Mouse (Mus musculus) olfactory bulb, adult 2 months (tissue): ENCODE results near the gene Tubgcp3.

ENCODE experiments used
- CTCF ChIP-seq: fragments of 200-500 bp; IDR thresholded peaks from 2 replicates; pipeline ENCODE4 v1.5.1; 2012; ENCODE audit warnings: low read depth, mild to moderate bottlenecking, low read length, moderate library complexity; ENCODE audit not compliant: insufficient read depth
- POLR2A ChIP-seq: fragments of 200-500 bp; IDR thresholded peaks from 2 replicates; pipeline ENCODE4 v1.6.1; 2012; ENCODE audit warnings: mild to moderate bottlenecking, low read depth, low read length, moderate library complexity; ENCODE audit not compliant: insufficient read depth

DNA sequence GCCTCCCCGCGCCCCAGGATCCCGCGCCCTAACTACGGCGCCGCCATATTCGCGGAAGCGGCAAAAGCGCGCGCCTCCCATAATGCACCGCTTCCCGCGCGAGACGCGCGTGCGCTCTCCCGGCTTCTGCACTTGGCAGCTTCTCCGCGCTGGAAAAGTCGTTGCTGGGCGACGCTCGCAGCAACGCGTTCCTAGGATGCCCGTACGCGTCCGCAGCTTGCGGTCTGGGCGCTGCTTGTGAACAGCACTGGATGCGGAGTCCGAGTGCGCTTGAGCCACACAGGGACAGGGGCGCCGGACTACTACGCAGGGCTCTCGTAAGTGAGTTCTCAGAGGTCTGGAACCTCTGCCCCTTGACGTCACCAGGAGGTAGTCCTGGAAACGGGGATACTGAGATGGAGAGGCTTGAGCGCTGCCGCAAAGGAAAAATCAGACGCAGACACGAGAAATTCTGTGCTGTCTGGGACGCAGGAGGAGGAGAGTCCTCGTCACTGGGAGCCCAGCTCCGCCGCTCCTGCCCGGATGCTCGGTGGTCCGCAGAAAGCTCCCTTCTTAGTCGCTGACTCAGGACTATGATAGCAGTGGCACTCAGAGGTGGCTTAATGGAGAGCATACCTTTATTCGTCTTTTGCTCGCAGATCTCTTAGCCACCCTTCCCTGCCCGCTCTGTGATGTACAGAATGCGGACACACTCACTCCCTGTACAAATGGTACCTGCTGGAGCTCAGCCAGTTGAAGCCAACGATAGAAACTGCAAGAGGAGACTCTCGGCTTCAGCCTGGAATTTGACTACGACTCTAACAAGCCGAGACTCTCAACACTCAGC lies at the start of gene Tubgcp3:
- TF ChIP-seq POLR2A (peak; percentile 85), CTCF (no peak)
